Mouse (Mus musculus) heart, embryonic 15.5 days (tissue): Measurements from ENCODE around the gene Tmco4. TPM values are rescaled to one million over a fixed set of nuclear protein-coding genes. Genes with fewer than 3 reads are reported as not detected.
A peak's percentile ranks its signal among the peaks of the same experiment; 100 is the strongest.

Experiments
- ATAC-seq: fragments of 200-750 bp; cut with Nextera tagmentation; replicated peaks from 2 replicates; pipeline ENCODE4 v1.8.0; 2017; ENCODE audit warnings: low read depth, moderate TSS enrichment; ENCODE audit not compliant: insufficient number of reproducible peaks, insufficient read depth, low FRiP score
- H3K27ac ChIP-seq: fragments of 300-500 bp; sonication (generic); 2 replicates; pipeline ENCODE4 v1.5.1; 2015; ENCODE audit warnings: mild to moderate bottlenecking, inconsistent platforms
- H3K27me3 ChIP-seq: fragments of 300-500 bp; sonication (generic); 2 replicates; pipeline ENCODE4 v1.6.1; 2015; ENCODE audit warnings: inconsistent platforms
- H3K36me3 ChIP-seq: fragments of 300-500 bp; sonication (generic); 2 replicates; pipeline ENCODE4 v1.6.1; 2015; ENCODE audit warnings: mild to moderate bottlenecking, inconsistent platforms
- H3K4me1 ChIP-seq: fragments of 300-500 bp; sonication (generic); replicated peaks from 2 replicates; pipeline ENCODE4 v1.6.1; 2015; ENCODE audit warnings: inconsistent platforms
- H3K4me2 ChIP-seq: fragments of 300-500 bp; sonication (generic); 2 replicates; pipeline ENCODE4 v1.6.1; 2015; ENCODE audit warnings: inconsistent platforms, mild to moderate bottlenecking, moderate library complexity
- H3K4me3 ChIP-seq: fragments of 300-500 bp; sonication (generic); 2 replicates; pipeline ENCODE4 v1.5.1; 2015; ENCODE audit warnings: mild to moderate bottlenecking, inconsistent platforms
- H3K9ac ChIP-seq: fragments of 300-500 bp; sonication (generic); 2 replicates; pipeline ENCODE4 v1.6.1; 2015; ENCODE audit warnings: mild to moderate bottlenecking, inconsistent platforms
- H3K9me3 ChIP-seq: fragments of 300-500 bp; sonication (generic); replicated peaks from 2 replicates; pipeline ENCODE4 v1.6.1; 2016; ENCODE audit warnings: inconsistent platforms
- WGBS: fragments of 180-500 bp; shearing (Covaris S2); methylation state at CpG from one replicate; pipeline ENCODE4 v1.1.7; 2015; ENCODE audit warnings: mixed read lengths; 5-methylcytosine and 5-hydroxymethylcytosine counted together
- polyA plus RNA-seq: library from polyadenylated mRNA; unstranded; fragments of >200 nt; fragmentation: Nextera tagmentation; extraction: Ambion mirVana; gene quantifications from 2 replicates; pipeline ENCODE4 v1.2.1, GENCODE M21; 2015

Tmco4 gene
- polyA plus RNA-seq, 1 experiment from 2014 or later: 6.9 TPM

DNA sequence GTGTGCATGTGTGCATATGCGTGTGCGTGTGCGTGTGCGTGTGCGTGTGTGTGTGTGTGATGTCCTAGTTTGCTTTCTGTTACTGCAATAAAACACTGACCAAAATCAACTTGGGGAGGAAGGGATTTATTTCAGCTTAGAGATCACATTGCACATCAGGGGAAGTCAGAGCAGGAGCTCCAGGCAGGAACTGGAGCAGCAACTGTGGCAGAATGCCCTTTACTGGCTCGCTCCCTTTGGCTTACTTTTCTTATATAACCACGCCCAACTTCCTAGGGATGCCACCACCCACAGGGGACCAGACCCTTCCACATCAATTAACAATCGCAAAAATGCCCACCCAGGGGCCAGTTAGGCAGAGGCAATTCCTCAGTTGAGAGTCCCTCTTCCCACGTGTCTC is 14.1 kb upstream of the Tmco4 start:
- no peak overlapping the region for H3K4me2 ChIP-seq
- no peak for ATAC-seq
- no peaks in the 10 kb centered on the region for H3K4me1 ChIP-seq
- H3K9ac ChIP-seq: no peak overlapping the region
- H3K27me3 ChIP-seq: no peaks in the 10 kb centered on the region
- H3K4me3 ChIP-seq: no peak overlapping the region
- no peaks in the 10 kb centered on the region for H3K9me3 ChIP-seq
- H3K36me3 ChIP-seq: no peaks in the 10 kb centered on the region
- H3K27ac ChIP-seq: no peak overlapping the region
- 79% methylated on average over 9 of the region's 9 CpGs for WGBS

DNA sequence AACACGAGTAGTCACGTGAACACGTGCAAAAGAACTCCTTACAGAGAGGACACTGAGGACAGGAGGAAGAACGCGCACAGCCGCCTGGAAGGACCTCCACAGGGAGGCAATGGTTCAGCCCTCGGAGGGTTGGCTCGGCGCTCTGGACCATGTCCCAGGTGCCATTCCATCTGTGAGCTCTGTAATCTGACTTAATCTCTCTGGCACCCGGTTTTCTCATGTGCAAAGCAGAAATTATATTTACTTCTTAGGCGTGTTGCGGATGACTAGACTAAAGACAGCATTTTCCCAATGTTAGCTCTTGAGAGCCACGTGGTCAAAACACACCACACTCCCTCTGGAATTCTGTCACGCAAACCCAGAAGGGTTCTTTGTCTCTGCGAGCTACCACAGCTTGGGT is 13.6 kb upstream of the Tmco4 start:
- H3K27me3 ChIP-seq: no peaks in the 10 kb centered on the region
- no peak overlapping the region for H3K27ac ChIP-seq
- no peaks in the 10 kb centered on the region for H3K9me3 ChIP-seq
- no peak overlapping the region for H3K4me3 ChIP-seq
- H3K4me2 ChIP-seq: no peak overlapping the region
- H3K36me3 ChIP-seq: no peaks in the 10 kb centered on the region
- 79% methylated on average over 15 of the region's 15 CpGs for WGBS
- no peak overlapping the region for H3K9ac ChIP-seq
- H3K4me1 ChIP-seq: no peaks in the 10 kb centered on the region
- ATAC-seq: no peak

GRCm38 (mm10) chr4:138959926-138960325 is 12.8 kb upstream of the Tmco4 start:
- no peak for ATAC-seq
- H3K9me3 ChIP-seq: no peaks in the 10 kb centered on the region
- H3K27ac ChIP-seq: no peak overlapping the region
- H3K27me3 ChIP-seq: no peaks in the 10 kb centered on the region
- no peaks in the 10 kb centered on the region for H3K4me1 ChIP-seq
- H3K4me2 ChIP-seq: no peak overlapping the region
- no peaks in the 10 kb centered on the region for H3K36me3 ChIP-seq
- WGBS: 64% methylated on average over 7 of the region's 7 CpGs
- H3K4me3 ChIP-seq: no peak overlapping the region
- no peak overlapping the region for H3K9ac ChIP-seq

- no peak for ATAC-seq
- WGBS: 74% methylated on average over 5 of the region's 5 CpGs
Observed at GRCm38 (mm10) chr4:138962719-138963118, 10.0 kb upstream of the Tmco4 start.

GRCm38 (mm10) chr4:138965871-138966270 is 6.8 kb upstream of the Tmco4 start:
- no peaks in the 10 kb centered on the region for H3K36me3 ChIP-seq
- 51% methylated on average over 5 of the region's 5 CpGs for WGBS
- no peak overlapping the region for H3K9ac ChIP-seq
- H3K27me3 ChIP-seq: no peaks in the 10 kb centered on the region
- ATAC-seq: no peak
- H3K4me2 ChIP-seq: no peak overlapping the region
- no peak overlapping the region for H3K27ac ChIP-seq
- H3K4me3 ChIP-seq: no peak overlapping the region
- H3K9me3 ChIP-seq: no peaks in the 10 kb centered on the region
- H3K4me1 ChIP-seq: peaks cover 10% of the 10 kb centered on the region

More at GRCm38 (mm10) chr4:138962719-138963118, 10.0 kb upstream of the Tmco4 start:
- Histone ChIP-seq H3K27ac (no peak overlapping the region), H3K9me3 (no peaks in the 10 kb centered on the region), H3K36me3 (no peaks in the 10 kb centered on the region), H3K4me2 (no peak overlapping the region), H3K9ac (no peak overlapping the region), H3K4me3 (no peak overlapping the region), H3K27me3 (no peaks in the 10 kb centered on the region), H3K4me1 (no peaks in the 10 kb centered on the region)

DNA sequence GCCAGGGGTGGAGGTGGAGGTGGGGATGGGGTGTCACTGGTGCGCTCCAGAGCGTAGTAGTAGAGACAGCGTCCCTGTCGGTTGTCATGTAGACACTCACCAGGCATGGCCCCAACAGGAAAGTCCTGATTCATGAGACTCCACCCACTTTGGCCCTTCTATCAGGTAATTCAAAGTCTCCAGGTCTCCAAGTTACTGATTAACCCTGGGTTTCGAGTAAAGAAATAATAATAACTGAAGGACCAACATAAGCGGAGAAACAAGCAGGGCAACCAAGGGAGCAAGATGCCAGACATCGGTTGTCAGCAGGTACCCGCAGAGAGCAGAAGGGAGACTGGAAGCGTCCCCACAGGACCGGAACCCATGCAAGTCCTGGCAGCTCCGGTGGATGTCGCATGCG is 5.8 kb upstream of the Tmco4 start, which contains the start of gene Rnf186:
Gene Rnf186, plus strand, starts transcription at position 247 of the 400 bp plus-strand sequence.
- 84% methylated on average over 13 of the region's 13 CpGs for WGBS
- Histone ChIP-seq H3K9ac (no peak within 1 kb of the TSS), H3K4me1 (peaks cover 12% of the 10 kb centered on the region), H3K4me3 (no peak within 1 kb of the TSS), H3K27me3 (no peaks in the 10 kb centered on the region), H3K27ac (no peak within 1 kb of the TSS), H3K4me2 (no peak within 1 kb of the TSS), H3K36me3 (no peaks in the 10 kb centered on the region), H3K9me3 (no peaks in the 10 kb centered on the region)
- ATAC-seq: no peak

DNA sequence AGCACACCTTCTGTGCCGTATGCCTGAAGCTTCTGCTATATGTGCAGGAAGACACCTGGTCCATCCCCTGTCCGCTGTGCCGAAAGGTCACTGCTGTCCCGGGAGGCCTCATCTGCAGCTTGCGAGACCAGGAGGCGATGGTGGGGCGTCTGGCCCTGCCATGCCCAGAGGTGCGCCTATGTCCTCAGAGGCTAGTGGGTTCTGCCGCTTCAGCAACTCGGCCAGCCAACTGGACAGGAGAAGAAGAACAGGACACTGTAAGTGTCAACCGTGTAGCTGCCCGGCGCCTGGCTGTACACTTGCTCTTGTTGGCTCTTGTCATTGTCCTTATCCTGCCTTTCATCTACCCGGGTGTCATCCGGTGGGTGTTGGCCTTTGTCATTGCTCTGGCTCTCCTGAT is 5.2 kb upstream of the Tmco4 start:
- no peak for ATAC-seq
- Histone ChIP-seq H3K4me1 (peaks cover 17% of the 10 kb centered on the region), H3K9ac (no peak overlapping the region), H3K36me3 (no peaks in the 10 kb centered on the region), H3K9me3 (no peaks in the 10 kb centered on the region), H3K4me2 (no peak overlapping the region), H3K27ac (no peak overlapping the region), H3K27me3 (no peaks in the 10 kb centered on the region), H3K4me3 (no peak overlapping the region)
- WGBS: 68% methylated on average over 15 of the region's 15 CpGs

DNA sequence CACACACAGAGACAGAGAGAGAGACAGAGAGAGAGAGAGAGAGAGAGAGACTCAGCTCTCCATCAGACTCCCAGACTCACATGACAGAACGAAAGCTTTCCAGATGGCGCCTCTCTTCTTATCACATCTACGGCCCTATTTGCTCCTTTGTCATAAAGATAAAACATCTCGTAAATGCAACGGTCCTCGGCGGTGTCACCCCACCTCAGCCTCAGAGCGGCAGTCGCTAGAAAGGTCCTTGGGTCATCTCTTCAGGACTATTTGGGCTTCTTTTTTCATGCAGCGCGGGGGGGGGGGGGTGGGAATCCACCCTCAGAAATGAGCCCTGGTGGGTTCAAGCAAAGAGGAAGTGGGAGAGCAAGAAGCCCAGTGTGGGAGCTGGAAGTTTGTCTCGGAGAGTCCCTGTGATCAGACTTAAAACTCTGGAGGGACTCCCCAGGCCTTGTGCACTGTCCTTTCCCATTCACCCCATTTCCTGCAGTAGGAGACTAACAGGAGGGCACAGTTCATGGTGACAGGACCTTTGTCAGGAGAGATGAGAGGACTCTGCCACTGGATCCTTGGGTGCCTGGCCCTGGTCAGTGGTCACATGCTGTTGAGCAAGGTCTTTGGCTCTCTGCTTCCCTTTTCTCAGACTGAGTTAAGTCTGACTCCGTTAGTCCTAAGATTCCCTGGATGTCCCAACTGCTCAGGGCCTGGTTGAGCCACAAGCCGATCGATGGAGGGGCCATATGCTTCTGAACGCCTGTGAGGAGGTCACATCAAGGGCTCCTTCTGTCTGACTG is 3.7 kb upstream of the Tmco4 start:
- ATAC-seq: no peak
- no peak overlapping the region for H3K9ac ChIP-seq
- no peaks in the 10 kb centered on the region for H3K27me3 ChIP-seq
- H3K4me1 ChIP-seq: peaks cover 17% of the 10 kb centered on the region
- no peaks in the 10 kb centered on the region for H3K9me3 ChIP-seq
- H3K4me2 ChIP-seq: no peak overlapping the region
- no peak overlapping the region for H3K27ac ChIP-seq
- no peak overlapping the region for H3K4me3 ChIP-seq
- no peaks in the 10 kb centered on the region for H3K36me3 ChIP-seq
- 43% methylated on average over 16 of the region's 16 CpGs for WGBS

GRCm38 (mm10) chr4:138969736-138970135 is 3.0 kb upstream of the Tmco4 start:
- 37% methylated on average over 9 of the region's 9 CpGs for WGBS
- no peak overlapping the region; the same call in 1 of the 2 replicates for H3K27ac ChIP-seq
- no peaks in the 10 kb centered on the region for H3K27me3 ChIP-seq
- no peak overlapping the region for H3K9ac ChIP-seq
- H3K4me1 ChIP-seq: peaks cover 17% of the 10 kb centered on the region
- ATAC-seq: no peak
- no peak overlapping the region for H3K4me3 ChIP-seq
- H3K36me3 ChIP-seq: no peaks in the 10 kb centered on the region
- no peak overlapping the region for H3K4me2 ChIP-seq
- no peaks in the 10 kb centered on the region for H3K9me3 ChIP-seq

DNA sequence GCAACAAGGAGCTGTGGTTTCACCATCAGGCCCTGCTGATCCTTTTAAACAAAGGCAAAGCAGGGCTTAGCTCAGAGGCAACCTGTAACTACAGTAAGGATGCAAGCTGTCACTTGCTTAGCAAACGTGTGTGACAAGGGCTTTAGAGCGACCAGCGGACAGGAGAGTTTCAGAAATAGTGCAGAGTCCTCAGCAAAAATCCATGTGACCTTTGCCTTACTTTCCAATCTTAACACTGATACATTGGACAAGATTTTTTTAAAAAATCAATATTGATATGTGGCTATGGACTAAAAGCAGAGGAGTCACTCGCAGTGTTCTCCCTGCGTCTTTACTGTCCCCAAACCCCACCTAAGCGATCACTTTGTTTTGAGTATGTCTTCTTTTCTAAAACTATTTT is 1.3 kb upstream of the Tmco4 start:
- Histone ChIP-seq H3K9me3 (no peaks in the 10 kb centered on the region), H3K27me3 (no peaks in the 10 kb centered on the region), H3K36me3 (no peaks in the 10 kb centered on the region), H3K4me2 (no peak overlapping the region), H3K4me3 (no peak overlapping the region), H3K27ac (no peak overlapping the region), H3K9ac (no peak overlapping the region), H3K4me1 (peaks cover 19% of the 10 kb centered on the region)
- ATAC-seq: no peak
- WGBS: 88% methylated on average over 6 of the region's 6 CpGs

- H3K36me3 ChIP-seq: no peaks in the 10 kb centered on the region
- 13% methylated on average over 20 of the region's 20 CpGs for WGBS
- no peaks in the 10 kb centered on the region for H3K27me3 ChIP-seq
- peak overlapping the region; percentile 86 for H3K9ac ChIP-seq
- peaks cover 19% of the 10 kb centered on the region for H3K4me1 ChIP-seq
- ATAC-seq: peak; percentile 80
- H3K27ac ChIP-seq: peak overlapping the region; percentile 95
- no peaks in the 10 kb centered on the region for H3K9me3 ChIP-seq
- H3K4me2 ChIP-seq: peak overlapping the region; percentile 92
- H3K4me3 ChIP-seq: peak overlapping the region; percentile 60
Observed at GRCm38 (mm10) chr4:138972139-138972826, 405 bp upstream of the Tmco4 start.
